Mouse (Mus musculus) monocyte, adult 59 days (primary cell): Measurements from ENCODE around the gene Naglu. TPM values are rescaled to one million over a fixed set of nuclear protein-coding genes. Genes with fewer than 3 reads are reported as not detected.

Experiments
- total RNA-seq, 2 experiments: library from RNA; stranded (reverse); gene quantifications; one replicate each; pipeline ENCODE4 v1.2.4; 2023

Gene Naglu
- 10 to 100 TPM; 17.1 to 18.2 TPM for total RNA-seq

GRCm38 (mm10) chr11:101069391-101070188 is at the start of gene Naglu:
Gene Naglu (plus strand): TSS chr11:101070012.

GRCm38 (mm10) chr11:101078121-101078520 is 8.3 kb downstream of the Naglu start, which contains the start of gene Hsd17b1:
Gene Hsd17b1 (plus strand): TSS chr11:101078411.

GRCm38 (mm10) chr11:101082208-101083082 is 12.6 kb downstream of the Naglu start, which contains the start of gene Coasy:
Gene Coasy (plus strand): TSS chr11:101082565.

GRCm38 (mm10) chr11:101086756-101087681 is 17.2 kb downstream of the Naglu start, which contains the start of gene Mlx:
Gene Mlx (plus strand): TSS chr11:101087277.

GRCm38 (mm10) chr11:101095314-101096024 is 25.7 kb downstream of the Naglu start, which contains the start of gene Psmc3ip:
Gene Psmc3ip (minus strand): TSS chr11:101095436.

GRCm38 (mm10) chr11:101119761-101120544 is 50.1 kb downstream of the Naglu start, which contains the start of the genes Retreg3 and Tubg1:
Gene Retreg3 (minus strand): TSS chr11:101119893.
Gene Tubg1 (plus strand): TSS chr11:101119938.

Other genes starting within 250 kb of the Naglu start
- gene Stat5b, start 219.3 kb upstream of the Naglu start, total RNA-seq, result 100 to 1,000 TPM; 118 to 127 TPM
- gene Stat5a, start 210.7 kb upstream of the Naglu start, total RNA-seq, result 10 to 100 TPM; 58.0 to 67.4 TPM
- gene Stat3, start 130.5 kb upstream of the Naglu start, total RNA-seq, result 100 to 1,000 TPM; 339 to 367 TPM
- gene Cavin1, start 99.1 kb upstream of the Naglu start, total RNA-seq, result 1 to 10 TPM; 1.3 to 1.4 TPM
- 10 to 100 TPM; 42.5 to 47.7 TPM for gene Atp6v0a1, start 60.6 kb upstream of the Naglu start, total RNA-seq
- under 1 TPM; 0.52 to 0.60 TPM for gene Hsd17b1, start 8.4 kb downstream of the Naglu start, total RNA-seq
- gene Coasy, start 12.6 kb downstream of the Naglu start, total RNA-seq, result 10 to 100 TPM; 11.9 to 13.8 TPM
- 10 to 100 TPM; 32.7 to 34.7 TPM for gene Mlx, start 17.3 kb downstream of the Naglu start, total RNA-seq
- under 1 TPM; 0.52 to 0.71 TPM for gene Psmc3ip, start 25.4 kb downstream of the Naglu start, total RNA-seq
- 10 to 100 TPM; 45.1 to 49.4 TPM for gene Retreg3, start 49.9 kb downstream of the Naglu start, total RNA-seq
- 1 to 10 TPM; 7.3 to 9.3 TPM for gene Tubg1, start 49.9 kb downstream of the Naglu start, total RNA-seq
- under 1 TPM; 0.61 to 0.76 TPM for gene Tubg2, start 85.9 kb downstream of the Naglu start, total RNA-seq
- 1 to 10 TPM; 1.2 to 1.8 TPM for gene Cntnap1, start 100.5 kb downstream of the Naglu start, total RNA-seq
- 1 to 10 TPM; 8.2 to 9.4 TPM for gene Plekhh3, start 101.3 kb downstream of the Naglu start, total RNA-seq
- gene Ccr10, start 105.4 kb downstream of the Naglu start, total RNA-seq, result 1 to 10 TPM in 1 of 2 experiments, not detected in 1; 1.0 TPM
- gene Ezh1, start 156.5 kb downstream of the Naglu start, total RNA-seq, result 10 to 100 TPM; 55.4 to 58.7 TPM
- not detected for gene Ramp2, start 176.0 kb downstream of the Naglu start, total RNA-seq
- gene Vps25, start 183.7 kb downstream of the Naglu start, total RNA-seq, result 10 to 100 TPM; 61.8 to 65.1 TPM
- under 1 TPM in 1 of 2 experiments, not detected in 1; 0.21 TPM for gene Wnk4, start 190.6 kb downstream of the Naglu start, total RNA-seq
- gene Cntd1, start 209.0 kb downstream of the Naglu start, total RNA-seq, result not detected
- 10 to 100 TPM; 37.7 to 38.0 TPM for gene Coa3, start 209.1 kb downstream of the Naglu start, total RNA-seq
- 100 to 1,000 TPM; 158 to 172 TPM for gene Becn1, start 232.3 kb downstream of the Naglu start, total RNA-seq
- gene Psme3, start 246.2 kb downstream of the Naglu start, total RNA-seq, result 10 to 100 TPM; 74.0 to 80.6 TPM